Mouse (Mus musculus): ENCODE results near the gene Chmp3.

Gene Chmp3

DNA sequence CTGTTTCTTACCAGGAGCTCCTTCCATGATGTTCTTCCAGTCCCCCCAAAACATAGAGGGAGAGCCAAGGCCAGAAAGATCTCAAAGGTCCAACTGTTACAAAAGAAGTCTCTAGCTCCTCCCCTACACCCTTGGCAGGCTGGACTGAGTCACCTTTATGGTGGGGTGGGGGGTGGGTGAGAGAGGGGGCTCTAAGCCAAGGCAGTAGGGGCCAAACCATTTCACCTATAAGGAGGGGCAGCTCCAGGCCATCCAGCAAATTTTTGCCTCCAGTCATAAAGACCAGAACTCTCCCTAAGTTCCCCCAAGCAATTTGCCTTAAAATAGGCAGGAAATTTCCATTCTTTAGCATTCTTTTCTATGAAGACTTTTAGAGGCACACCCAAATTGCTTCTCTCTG lies 65.4 kb downstream of the Chmp3 start:
- no peak for DNase-seq (ENCODE audit: low read depth, low spot score)

DNA sequence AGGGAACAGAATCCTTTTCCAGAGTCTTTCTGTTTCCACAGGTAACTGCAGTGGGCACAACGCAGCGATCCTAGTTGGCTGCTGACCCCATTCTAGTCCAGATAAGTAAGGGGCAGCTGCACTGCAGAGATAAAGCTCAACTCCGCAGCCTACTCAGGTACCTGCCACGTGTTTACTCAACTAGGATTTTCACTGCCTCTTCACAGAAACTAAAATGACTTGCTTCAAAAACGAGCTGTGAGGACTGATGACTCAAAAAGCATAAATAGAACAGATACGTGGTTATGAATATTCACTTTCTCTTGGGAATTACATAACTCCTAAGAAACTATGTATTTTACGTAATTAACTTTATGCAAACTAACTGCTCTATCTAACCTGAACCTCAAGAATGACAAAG lies 66.4 kb downstream of the Chmp3 start:
- DNase-seq (ENCODE audit: low read depth, low spot score): no peak

DNA sequence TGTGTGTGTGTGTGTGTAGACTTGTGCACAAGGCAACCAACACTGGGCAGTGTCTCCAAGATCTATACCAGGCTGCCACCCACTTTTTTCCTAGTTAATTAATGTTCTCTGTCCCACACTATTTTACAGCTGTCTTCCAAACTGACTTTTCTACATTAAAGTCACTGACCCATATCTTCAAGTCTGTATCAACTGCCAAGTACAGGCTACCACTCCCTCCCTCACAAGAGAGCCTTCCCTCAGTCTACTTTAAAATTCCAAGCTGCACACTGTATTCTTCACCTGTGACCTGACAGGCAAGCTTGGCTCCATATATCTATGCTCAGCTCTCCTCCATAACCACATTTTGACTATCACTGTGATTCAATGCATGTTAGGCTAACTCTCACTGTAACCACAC lies 69.6 kb downstream of the Chmp3 start:
- DNase-seq (ENCODE audit: low read depth, low spot score): no peak

DNA sequence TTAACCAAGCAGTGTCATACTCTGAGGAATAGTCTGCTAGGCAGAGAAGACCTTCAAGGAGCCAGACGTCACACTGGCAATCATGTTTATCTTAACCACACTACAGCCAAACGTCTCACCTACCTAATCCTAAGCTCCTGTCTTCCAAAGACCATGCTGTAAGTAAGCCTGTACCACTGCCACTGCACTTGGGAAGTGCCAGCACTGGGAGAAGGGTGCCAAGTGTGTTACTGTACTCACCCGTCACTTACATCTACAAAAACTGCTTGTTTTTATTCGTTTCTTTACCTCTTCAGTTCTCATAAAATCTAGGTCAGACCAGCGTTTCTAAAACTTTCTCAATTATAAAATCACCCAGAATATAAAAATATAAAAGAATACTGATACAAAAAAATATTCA lies 73.4 kb downstream of the Chmp3 start:
- DNase-seq (ENCODE audit: low read depth, low spot score): no peak

DNA sequence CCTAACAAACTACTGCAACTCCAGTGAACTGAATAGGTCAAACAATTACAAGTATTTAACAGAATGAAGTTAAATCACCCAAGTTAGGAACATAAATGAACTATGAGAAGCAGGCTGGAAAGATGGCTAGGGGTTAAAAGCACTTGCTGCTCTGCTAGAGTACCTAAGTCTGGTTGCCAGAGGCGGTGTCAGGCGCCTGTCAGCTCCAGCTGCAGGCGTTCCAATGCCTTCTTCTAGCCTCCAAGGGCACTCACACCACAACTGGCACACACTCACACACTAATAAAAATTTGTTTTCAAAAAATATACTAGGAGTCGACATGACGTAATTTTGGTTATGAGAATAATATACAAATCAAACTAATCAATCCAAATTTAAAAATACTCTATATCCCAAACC lies 78.0 kb downstream of the Chmp3 start:
- DNase-seq (ENCODE audit: low read depth, low spot score): no peak

DNA sequence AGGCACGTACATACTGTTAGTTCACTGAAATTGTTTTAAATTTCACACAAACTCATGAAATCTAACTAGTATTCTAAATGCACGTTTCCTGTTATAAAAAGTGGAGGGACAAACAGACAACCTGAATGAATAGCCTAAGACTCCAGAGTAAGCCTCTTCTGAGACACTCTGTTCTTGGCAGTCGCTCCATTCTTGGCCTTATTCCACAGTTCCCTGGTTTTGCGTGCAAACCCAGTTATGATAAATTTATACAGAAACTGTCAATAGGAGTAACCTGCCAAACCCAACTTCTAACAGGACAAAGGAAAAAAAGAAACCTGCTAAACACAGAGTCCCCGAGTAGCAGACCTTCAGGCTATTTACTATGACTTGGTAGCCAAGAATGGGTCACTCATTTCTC lies 78.4 kb downstream of the Chmp3 start:
- DNase-seq (ENCODE audit: low read depth, low spot score): no peak

DNA sequence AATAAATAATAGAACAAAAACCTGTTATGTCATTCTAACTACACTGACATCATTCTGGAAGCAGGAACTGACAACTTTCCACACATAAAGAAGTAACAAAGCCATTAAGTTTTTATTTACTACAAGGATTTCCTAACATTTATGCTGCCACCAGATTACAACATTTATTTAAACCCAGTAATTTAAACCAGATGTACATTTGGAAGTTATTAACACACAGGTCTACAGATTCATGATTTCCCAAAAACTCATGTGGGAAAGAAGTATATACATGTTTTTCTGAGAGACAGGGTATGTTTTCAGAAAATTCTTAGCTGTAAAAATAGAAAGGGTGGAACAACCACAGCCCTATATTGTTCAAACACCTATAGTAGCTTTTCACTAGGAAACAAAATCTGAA lies 81.1 kb downstream of the Chmp3 start:
- no peak for DNase-seq (ENCODE audit: low read depth, low spot score)

GRCm38 (mm10) chr6:71625984-71626383 lies 82.4 kb downstream of the Chmp3 start:
- no peak for DNase-seq (ENCODE audit: low read depth, low spot score)

GRCm38 (mm10) chr6:71627325-71627724 lies 83.7 kb downstream of the Chmp3 start:
- DNase-seq (ENCODE audit: low read depth, low spot score): no peak

DNA sequence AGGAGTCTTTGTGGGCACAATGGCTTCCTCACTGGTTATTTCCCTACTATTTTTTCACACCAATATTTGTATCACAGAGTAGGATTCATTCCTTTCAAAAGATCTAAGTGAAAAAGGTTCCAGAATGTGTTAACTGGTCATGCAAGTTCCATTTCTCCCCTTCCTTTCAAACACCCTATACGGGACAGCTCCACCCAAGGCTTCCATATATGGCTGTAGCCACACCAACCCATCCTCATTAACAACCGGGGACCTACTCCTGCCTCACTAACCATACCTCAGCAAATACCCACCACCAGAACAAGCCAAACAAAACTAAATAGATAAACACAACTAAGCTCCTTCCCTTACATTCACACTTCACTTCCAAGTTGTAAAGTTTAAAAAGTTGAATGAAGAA lies 87.6 kb downstream of the Chmp3 start:
- no peak for DNase-seq (ENCODE audit: low read depth, low spot score)

GRCm38 (mm10) chr6:71631706-71632461 lies 88.3 kb downstream of the Chmp3 start:
- DNase-seq (ENCODE audit: low read depth, low spot score): peak; percentile 36

Measured in mesoderm, embryonic 11.5 days (tissue).